ENCODE assay signal across 8 mouse cellular contexts in the genomic region with DNA sequence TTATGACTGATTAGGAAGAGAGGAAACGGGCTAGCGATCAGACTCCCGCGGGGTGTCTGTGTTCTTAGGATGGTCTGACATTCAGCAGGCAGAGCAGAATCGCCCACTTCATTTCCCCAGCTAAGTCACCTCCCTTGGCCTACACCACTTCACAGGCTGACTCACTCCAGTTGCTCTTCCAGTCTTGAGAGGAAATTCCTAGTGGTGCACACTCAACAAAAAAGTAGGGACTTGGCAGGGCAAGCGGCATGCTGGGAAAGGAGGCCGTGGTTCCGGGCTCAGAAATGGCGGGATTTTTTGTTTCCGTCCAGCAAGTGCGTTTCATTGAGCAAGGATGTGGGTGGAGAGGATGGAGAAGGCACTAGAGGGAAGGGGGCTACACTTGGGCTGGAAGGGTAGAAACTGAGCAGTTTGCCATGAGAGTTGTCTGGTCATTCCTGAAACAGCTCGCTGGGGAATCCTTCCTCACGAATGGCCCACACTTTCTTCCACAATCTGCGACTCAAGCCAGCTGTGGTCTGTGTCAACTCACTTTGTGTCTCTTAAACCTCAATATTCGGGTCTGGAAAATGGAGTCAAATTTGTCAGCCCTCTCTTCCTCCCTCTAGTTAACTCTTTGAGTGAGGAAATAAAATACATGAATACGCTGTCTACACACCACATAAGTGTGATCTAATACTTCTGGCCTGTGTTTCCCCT. TPM values are rescaled to one million over a fixed set of nuclear protein-coding genes. Genes with fewer than 3 reads are reported as not detected.
DNase-seq lines count a peak whose midpoint lies in the region; ATAC-seq and TF ChIP-seq lines count a peak whose summit lies in the region.

No protein-coding gene starts in this region.

- no peaks in the 10 kb centered on the region for H3K36me3 ChIP-seq in megakaryocyte, embryonic 14.5 days (replicated peaks; ENCODE audit: low read length)
- peaks cover 12% of the 10 kb centered on the region for H3K36me3 ChIP-seq in forebrain, embryonic 11.5 days (ENCODE audit: control insufficient read depth, insufficient read depth, low read length)
- H3K36me3 ChIP-seq in limb, embryonic 15.5 days: peaks cover 26% of the 10 kb centered on the region
- peaks cover 21% of the 10 kb centered on the region for H3K36me3 ChIP-seq in neural tube, embryonic 12.5 days
- no peaks in the 10 kb centered on the region for H3K36me3 ChIP-seq in thymus, adult 2 months (ENCODE audit: control insufficient read depth, insufficient read depth, low read length)

- 82% methylated on average over 16 of the region's 16 CpGs for WGBS in forebrain, embryonic 11.5 days
- 52% methylated on average over 16 of the region's 16 CpGs for WGBS in limb, embryonic 15.5 days
- 76% methylated on average over 16 of the region's 16 CpGs for WGBS in neural tube, embryonic 12.5 days
- WGBS in thymus, adult 2 months: 85% methylated on average over 16 of the region's 16 CpGs

- H3K4me1 ChIP-seq in megakaryocyte, embryonic 14.5 days: peaks cover 48% of the 10 kb centered on the region
- peaks cover 21% of the 10 kb centered on the region; the same call in 1 of the 2 replicates for H3K4me1 ChIP-seq in forebrain, embryonic 11.5 days (replicated peaks; ENCODE audit: control insufficient read depth, insufficient read depth, low read length)
- H3K4me1 ChIP-seq in limb, embryonic 15.5 days: peaks cover 33% of the 10 kb centered on the region
- H3K4me1 ChIP-seq in neural tube, embryonic 12.5 days: peaks cover 38% of the 10 kb centered on the region
- peaks cover 9% of the 10 kb centered on the region for H3K4me1 ChIP-seq in thymus, adult 2 months (replicated peaks; ENCODE audit: control insufficient read depth, insufficient read depth, low read length)

- H3K27ac ChIP-seq in forebrain, embryonic 11.5 days (ENCODE audit: low read depth, low read length): no peak overlapping the region
- peak overlapping the region; percentile 91 for H3K27ac ChIP-seq in limb, embryonic 15.5 days
- H3K27ac ChIP-seq in neural tube, embryonic 12.5 days: no peak overlapping the region
- H3K27ac ChIP-seq in thymus, adult 2 months (ENCODE audit: control insufficient read depth, insufficient read depth, low read length): no peak overlapping the region

- peaks cover 85% of the 10 kb centered on the region for H3K27me3 ChIP-seq in megakaryocyte, embryonic 14.5 days (replicated peaks)
- H3K27me3 ChIP-seq in forebrain, embryonic 11.5 days (ENCODE audit: control insufficient read depth, insufficient read depth, low read length): no peaks in the 10 kb centered on the region
- H3K27me3 ChIP-seq in limb, embryonic 15.5 days: no peaks in the 10 kb centered on the region
- no peaks in the 10 kb centered on the region; the same call in 1 of the 2 replicates for H3K27me3 ChIP-seq in neural tube, embryonic 12.5 days (replicated peaks)
- H3K27me3 ChIP-seq in thymus, adult 2 months (ENCODE audit: control insufficient read depth, insufficient read depth, low read length): peaks cover 8% of the 10 kb centered on the region; the same call in 1 of the 2 replicates

- peaks cover 5% of the 10 kb centered on the region for H3K9me3 ChIP-seq in megakaryocyte, embryonic 14.5 days
- no peaks in the 10 kb centered on the region for H3K9me3 ChIP-seq in forebrain, embryonic 11.5 days (ENCODE audit: control insufficient read depth, low read length)
- no peaks in the 10 kb centered on the region for H3K9me3 ChIP-seq in limb, embryonic 15.5 days
- H3K9me3 ChIP-seq in neural tube, embryonic 12.5 days: no peaks in the 10 kb centered on the region

- no peak for TF ChIP-seq POLR2A in thymus, adult 2 months (IDR thresholded peaks at IDR 0.05; ENCODE audit: control insufficient read depth, extremely low read depth, insufficient read depth, low read length, poor library complexity)

- DNase-seq in forebrain, embryonic 11.5 days (ENCODE audit: low spot score): peak; percentile 27
- DNase-seq in heart, postnatal 4 days: peak; percentile 60
- no peak for DNase-seq in thymus, adult 2 months
- DNase-seq in retina, postnatal 1 day: no peak

- no peak for TF ChIP-seq CTCF in thymus, adult 2 months (IDR thresholded peaks at IDR 0.05; ENCODE audit: borderline replicate concordance, control insufficient read depth, extremely low read depth, insufficient read depth, low read length, poor library complexity)

- peak overlapping the region; percentile 28 for H3K4me3 ChIP-seq in megakaryocyte, embryonic 14.5 days (replicated peaks)
- peak overlapping the region; percentile 89 for H3K4me3 ChIP-seq in forebrain, embryonic 11.5 days (ENCODE audit: low read depth, low read length)
- H3K4me3 ChIP-seq in limb, embryonic 15.5 days: peak overlapping the region; percentile 91
- H3K4me3 ChIP-seq in neural tube, embryonic 12.5 days: peak overlapping the region; percentile 91
- no peak overlapping the region for H3K4me3 ChIP-seq in thymus, adult 2 months (ENCODE audit: control insufficient read depth, insufficient read depth, low read length)

- H3K9ac ChIP-seq in forebrain, embryonic 11.5 days (ENCODE audit: low read length): peak overlapping the region; percentile 96
- peak overlapping the region; percentile 95 for H3K9ac ChIP-seq in limb, embryonic 15.5 days
- peak overlapping the region; percentile 97 for H3K9ac ChIP-seq in neural tube, embryonic 12.5 days

- ATAC-seq in megakaryocyte, adult 5-6 weeks (ENCODE audit: poor library complexity, severe bottlenecking): no peak
- ATAC-seq in forebrain, embryonic 11.5 days (replicated peaks; ENCODE audit: low FRiP score): no peak
- no peak for ATAC-seq in limb, embryonic 15.5 days (ENCODE audit: insufficient number of reproducible peaks, low FRiP score, low TSS enrichment, low read depth)
- no peak for ATAC-seq in neural tube, embryonic 12.5 days (ENCODE audit: low FRiP score, low read depth)

- peak overlapping the region; percentile 85 for H3K4me2 ChIP-seq in forebrain, embryonic 11.5 days (ENCODE audit: low read depth, low read length, severe bottlenecking)
- H3K4me2 ChIP-seq in limb, embryonic 15.5 days: peak overlapping the region; percentile 65
- peak overlapping the region; percentile 74 for H3K4me2 ChIP-seq in neural tube, embryonic 12.5 days (replicated peaks)

RNA-seq across cellular contexts. Expression of gene Ckap4, which starts 1.5 kb away (rescaled TPM):
- 1.5 and 2.5 TPM in 2 replicates for polyA plus RNA-seq in megakaryocyte, embryonic 14.5 days (2012; ENCODE audit: insufficient read depth, low replicate concordance)
- 122 and 125 TPM in 2 replicates for total RNA-seq in megakaryocyte, adult 5-6 weeks (2015)
- 115 TPM in 2 replicates for total RNA-seq in megakaryocyte, adult 5-6 weeks (2017)
- polyA plus RNA-seq in forebrain, embryonic 11.5 days (2014; fragmentation: Nextera tagmentation; extraction: Ambion mirVana): 68.0 and 77.4 TPM in 2 replicates
- total RNA-seq in heart, postnatal 4 days (2021): 100 to 1,000 TPM; 111 to 115 TPM
- polyA plus RNA-seq in limb, embryonic 15.5 days (2015; fragmentation: Nextera tagmentation; extraction: Ambion mirVana): 130 and 162 TPM in 2 replicates
- polyA plus RNA-seq in neural tube, embryonic 12.5 days (2016; fragmentation: Nextera tagmentation; extraction: Ambion mirVana): 99.1 and 101 TPM in 2 replicates
- polyA plus RNA-seq in thymus, adult 2 months (2012; rRNA removed): 8.0 and 8.2 TPM in 2 replicates

RNA-seq across cellular contexts. Expression of gene Tcp11l2, which starts 44.1 kb away (rescaled TPM):
- 0.15 TPM in 1 of 2 replicates, not detected in the other for polyA plus RNA-seq in megakaryocyte, embryonic 14.5 days (2012; ENCODE audit: insufficient read depth, low replicate concordance)
- 54.8 and 59.3 TPM in 2 replicates for total RNA-seq in megakaryocyte, adult 5-6 weeks (2015)
- total RNA-seq in megakaryocyte, adult 5-6 weeks (2017): 29.7 and 36.1 TPM in 2 replicates
- 4.9 and 5.1 TPM in 2 replicates for polyA plus RNA-seq in forebrain, embryonic 11.5 days (2014; fragmentation: Nextera tagmentation; extraction: Ambion mirVana)
- total RNA-seq in heart, postnatal 4 days (2021): 10 to 100 TPM; 26.4 to 33.4 TPM
- 25.0 and 29.4 TPM in 2 replicates for polyA plus RNA-seq in limb, embryonic 15.5 days (2015; fragmentation: Nextera tagmentation; extraction: Ambion mirVana)
- polyA plus RNA-seq in neural tube, embryonic 12.5 days (2016; fragmentation: Nextera tagmentation; extraction: Ambion mirVana): 21.6 and 23.2 TPM in 2 replicates
- 99.2 and 139 TPM in 2 replicates for polyA plus RNA-seq in thymus, adult 2 months (2012; rRNA removed)

Comparison
In these comparisons a context has a peak if more than half of its experiments do, and no peak if none do; other contexts are left out.
1. DNase-seq: peak in forebrain, embryonic 11.5 days (single experiment) and heart, postnatal 4 days (single experiment); none in thymus, adult 2 months (single experiment) and retina, postnatal 1 day (single experiment).
2. Peak in every context shown above with its lines, with median percentiles within 50 percentile points of each other: H3K4me2 ChIP-seq and H3K9ac ChIP-seq.